Mouse (Mus musculus): Measurements from ENCODE around the gene Git2. TPM values are rescaled to one million over a fixed set of nuclear protein-coding genes. Genes with fewer than 3 reads are reported as not detected.

The Git2 gene
- polyA plus RNA-seq, 1 experiment from 2014 or later = 46.1 TPM

- no peak overlapping the region for H3K27ac ChIP-seq (ENCODE audit: low read depth, low read length)
- H3K4me3 ChIP-seq (ENCODE audit: low read depth, low read length) = no peak overlapping the region
- WGBS = 72% methylated on average over 4 of the region's 4 CpGs
- H3K9ac ChIP-seq (ENCODE audit: low read depth, low read length) = no peak overlapping the region
- no peaks in the 10 kb centered on the region for H3K27me3 ChIP-seq (replicated peaks; ENCODE audit: control insufficient read depth, insufficient read depth, low read length)
- no peaks in the 10 kb centered on the region for H3K9me3 ChIP-seq (ENCODE audit: control insufficient read depth, low read length)
- H3K36me3 ChIP-seq (ENCODE audit: control insufficient read depth, insufficient read depth, low read length) = peaks cover 19% of the 10 kb centered on the region
- no peak overlapping the region for H3K4me2 ChIP-seq
- no peak for ATAC-seq (replicated peaks; ENCODE audit: low FRiP score)
- H3K4me1 ChIP-seq (replicated peaks; ENCODE audit: control insufficient read depth, insufficient read depth, low read length) = peaks cover 19% of the 10 kb centered on the region
- no peak for DNase-seq (ENCODE audit: low spot score)
These were observed 19.3 kb upstream of the Git2 start for GRCm38 (mm10) chr5:114794609-114795008.

DNA sequence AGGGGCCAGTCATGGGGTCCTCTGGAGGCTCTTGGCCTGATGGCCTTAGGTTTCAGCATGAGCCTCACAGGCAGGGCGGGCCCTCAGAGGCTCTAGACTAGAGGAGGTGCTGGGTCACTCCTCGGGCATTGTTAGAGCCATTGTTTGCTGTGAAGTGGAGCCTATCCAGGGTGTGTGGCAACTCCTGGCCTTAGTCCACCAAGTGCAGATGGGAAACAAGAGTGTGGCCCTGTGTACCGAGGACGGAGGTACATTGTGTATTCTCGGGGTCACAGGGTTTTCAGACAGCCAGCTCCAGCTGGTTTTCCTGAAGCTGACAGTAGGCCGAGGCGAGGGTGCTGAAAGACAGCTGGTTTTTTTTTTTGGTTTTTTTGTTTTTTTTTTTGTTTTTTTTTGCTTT lies 18.0 kb upstream of the Git2 start:
- no peaks in the 10 kb centered on the region for H3K9me3 ChIP-seq (ENCODE audit: control insufficient read depth, low read length)
- H3K4me3 ChIP-seq (ENCODE audit: low read depth, low read length) = no peak overlapping the region
- no peak overlapping the region for H3K9ac ChIP-seq (ENCODE audit: low read depth, low read length)
- no peak overlapping the region for H3K27ac ChIP-seq (ENCODE audit: low read depth, low read length)
- ATAC-seq (replicated peaks; ENCODE audit: low FRiP score) (no peak), DNase-seq (ENCODE audit: low spot score) (no peak)
- peaks cover 18% of the 10 kb centered on the region for H3K36me3 ChIP-seq (ENCODE audit: control insufficient read depth, insufficient read depth, low read length)
- WGBS = 90% methylated on average over 7 of the region's 7 CpGs
- no peaks in the 10 kb centered on the region for H3K27me3 ChIP-seq (replicated peaks; ENCODE audit: control insufficient read depth, insufficient read depth, low read length)
- H3K4me1 ChIP-seq (replicated peaks; ENCODE audit: control insufficient read depth, insufficient read depth, low read length) = peaks cover 19% of the 10 kb centered on the region
- H3K4me2 ChIP-seq = no peak overlapping the region

GRCm38 (mm10) chr5:114785196-114785595 lies 9.9 kb upstream of the Git2 start:
- Histone ChIP-seq H3K4me3 (ENCODE audit: low read depth, low read length) (no peak overlapping the region), H3K36me3 (ENCODE audit: control insufficient read depth, insufficient read depth, low read length) (peaks cover 6% of the 10 kb centered on the region), H3K27ac (ENCODE audit: low read depth, low read length) (peak overlapping the region; percentile 88), H3K4me2 (peak overlapping the region; percentile 63), H3K27me3 (replicated peaks; ENCODE audit: control insufficient read depth, insufficient read depth, low read length) (no peaks in the 10 kb centered on the region), H3K9ac (ENCODE audit: low read depth, low read length) (peak overlapping the region; percentile 66), H3K9me3 (ENCODE audit: control insufficient read depth, low read length) (no peaks in the 10 kb centered on the region), H3K4me1 (replicated peaks; ENCODE audit: control insufficient read depth, insufficient read depth, low read length) (peaks cover 52% of the 10 kb centered on the region)
- DNase-seq (ENCODE audit: low spot score) = no peak
- 56% methylated on average over 5 of the region's 5 CpGs for WGBS
- ATAC-seq (replicated peaks; ENCODE audit: low FRiP score) = no peak

DNA sequence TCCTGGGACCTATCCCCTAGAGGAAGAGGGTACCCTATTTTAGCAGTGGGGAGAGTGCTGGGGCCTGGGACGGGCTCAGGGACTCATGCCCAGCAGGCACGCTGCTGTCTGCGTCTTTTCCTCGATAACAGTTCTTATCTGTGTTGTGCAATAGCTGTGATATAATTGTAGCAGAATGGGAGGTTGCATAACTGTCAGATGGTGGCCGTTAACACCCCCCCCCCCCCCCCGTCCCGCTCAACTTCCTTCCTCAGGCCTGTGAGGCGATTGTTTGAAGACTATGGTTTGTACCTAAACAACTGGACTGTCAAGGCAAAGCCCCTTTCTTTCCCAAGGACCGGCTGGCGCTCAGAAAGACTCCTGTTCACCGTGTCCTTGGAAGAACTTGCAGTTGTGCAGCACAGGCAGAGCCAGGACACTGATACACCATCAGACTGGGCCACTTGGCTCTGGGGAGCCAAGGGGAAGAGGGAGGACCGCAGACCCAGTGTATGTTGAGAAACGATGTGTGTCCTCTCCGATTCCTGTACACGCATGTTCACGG lies 9.4 kb upstream of the Git2 start:
- H3K9me3 ChIP-seq (ENCODE audit: control insufficient read depth, low read length) = no peaks in the 10 kb centered on the region
- H3K4me2 ChIP-seq = peak overlapping the region; percentile 63
- no peaks in the 10 kb centered on the region for H3K27me3 ChIP-seq (replicated peaks; ENCODE audit: control insufficient read depth, insufficient read depth, low read length)
- peak overlapping the region; percentile 88 for H3K27ac ChIP-seq (ENCODE audit: low read depth, low read length)
- DNase-seq (ENCODE audit: low spot score) (peak; percentile 54), ATAC-seq (replicated peaks; ENCODE audit: low FRiP score) (peak; percentile 86)
- peak overlapping the region; percentile 66 for H3K9ac ChIP-seq (ENCODE audit: low read depth, low read length)
- peaks cover 6% of the 10 kb centered on the region for H3K36me3 ChIP-seq (ENCODE audit: control insufficient read depth, insufficient read depth, low read length)
- H3K4me3 ChIP-seq (ENCODE audit: low read depth, low read length) = peak overlapping the region; percentile 23; the same call in 1 of the 2 replicates
- peaks cover 57% of the 10 kb centered on the region for H3K4me1 ChIP-seq (replicated peaks; ENCODE audit: control insufficient read depth, insufficient read depth, low read length)
- WGBS = 30% methylated on average over 16 of the region's 16 CpGs

- ATAC-seq (replicated peaks; ENCODE audit: low FRiP score) (peak; percentile 24; the same call in 1 of the 2 replicates), DNase-seq (ENCODE audit: low spot score) (no peak)
- Histone ChIP-seq H3K4me1 (replicated peaks; ENCODE audit: control insufficient read depth, insufficient read depth, low read length) (peaks cover 68% of the 10 kb centered on the region), H3K27ac (ENCODE audit: low read depth, low read length) (peak overlapping the region; percentile 33), H3K27me3 (replicated peaks; ENCODE audit: control insufficient read depth, insufficient read depth, low read length) (no peaks in the 10 kb centered on the region), H3K4me3 (ENCODE audit: low read depth, low read length) (no peak overlapping the region), H3K36me3 (ENCODE audit: control insufficient read depth, insufficient read depth, low read length) (peaks cover 2% of the 10 kb centered on the region; the same call in 1 of the 2 replicates), H3K4me2 (peak overlapping the region; percentile 21), H3K9ac (ENCODE audit: low read depth, low read length) (no peak overlapping the region), H3K9me3 (ENCODE audit: control insufficient read depth, low read length) (no peaks in the 10 kb centered on the region)
- WGBS = 57% methylated on average over 12 of the region's 12 CpGs
These were observed 8.3 kb upstream of the Git2 start for GRCm38 (mm10) chr5:114783405-114784163.

DNA sequence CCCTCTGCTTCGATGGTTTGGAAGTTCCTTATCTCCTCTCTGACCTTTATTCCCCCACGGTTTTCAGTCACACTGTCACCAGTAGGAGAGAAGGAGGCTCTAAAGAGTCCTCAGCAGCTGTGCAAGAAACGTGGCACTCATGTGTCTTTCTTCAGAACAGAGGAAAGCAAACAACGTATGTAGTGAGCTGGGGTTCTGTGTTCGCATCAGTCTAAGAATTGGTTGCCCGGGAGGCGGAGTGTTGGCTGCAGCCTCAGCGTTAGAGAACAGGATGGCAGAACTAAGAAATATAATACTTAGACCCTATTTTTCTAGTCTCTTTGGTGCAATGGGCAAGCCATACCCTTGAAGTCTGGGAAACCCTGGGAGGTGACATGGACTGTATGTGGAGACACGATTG lies 7.7 kb upstream of the Git2 start:
- ATAC-seq (replicated peaks; ENCODE audit: low FRiP score) = no peak
- 62% methylated on average over 9 of the region's 9 CpGs for WGBS
- Histone ChIP-seq H3K36me3 (ENCODE audit: control insufficient read depth, insufficient read depth, low read length) (no peaks in the 10 kb centered on the region; the same call in 1 of the 2 replicates), H3K9me3 (ENCODE audit: control insufficient read depth, low read length) (no peaks in the 10 kb centered on the region), H3K4me2 (no peak overlapping the region; the same call in 1 of the 2 replicates), H3K4me3 (ENCODE audit: low read depth, low read length) (no peak overlapping the region), H3K27ac (ENCODE audit: low read depth, low read length) (peak overlapping the region; percentile 33; the same call in 1 of the 2 replicates), H3K9ac (ENCODE audit: low read depth, low read length) (no peak overlapping the region), H3K4me1 (replicated peaks; ENCODE audit: control insufficient read depth, insufficient read depth, low read length) (peaks cover 73% of the 10 kb centered on the region), H3K27me3 (replicated peaks; ENCODE audit: control insufficient read depth, insufficient read depth, low read length) (no peaks in the 10 kb centered on the region)
- DNase-seq (ENCODE audit: low spot score) = no peak

DNA sequence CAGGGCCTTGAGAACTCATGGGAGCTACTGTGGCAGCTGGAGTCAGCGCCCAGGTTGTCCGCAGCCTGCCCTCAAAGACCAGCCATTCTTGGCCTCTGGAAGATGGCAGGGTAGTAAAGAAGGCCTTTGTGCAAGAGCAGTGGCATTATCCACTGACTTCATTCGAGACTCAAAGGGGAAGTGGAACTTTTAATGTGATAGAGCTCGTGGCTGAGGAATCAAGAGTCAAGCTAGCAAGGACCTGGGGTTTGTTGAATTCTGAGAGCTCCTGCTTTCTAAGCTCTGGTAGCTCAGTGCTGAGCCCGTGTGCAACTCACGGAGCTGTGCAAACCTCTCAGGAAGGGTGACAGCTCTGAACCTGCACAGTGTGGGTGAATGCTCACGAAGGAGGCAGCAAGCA lies 5.6 kb upstream of the Git2 start:
- Histone ChIP-seq H3K27ac (ENCODE audit: low read depth, low read length) (peak overlapping the region; percentile 13; the same call in 1 of the 2 replicates), H3K27me3 (replicated peaks; ENCODE audit: control insufficient read depth, insufficient read depth, low read length) (no peaks in the 10 kb centered on the region), H3K9ac (ENCODE audit: low read depth, low read length) (no peak overlapping the region), H3K4me3 (ENCODE audit: low read depth, low read length) (no peak overlapping the region), H3K4me1 (replicated peaks; ENCODE audit: control insufficient read depth, insufficient read depth, low read length) (peaks cover 91% of the 10 kb centered on the region), H3K9me3 (ENCODE audit: control insufficient read depth, low read length) (no peaks in the 10 kb centered on the region), H3K36me3 (ENCODE audit: control insufficient read depth, insufficient read depth, low read length) (no peaks in the 10 kb centered on the region; the same call in 1 of the 2 replicates), H3K4me2 (peak overlapping the region; percentile 16; the same call in 1 of the 2 replicates)
- no peak for DNase-seq (ENCODE audit: low spot score)
- ATAC-seq (replicated peaks; ENCODE audit: low FRiP score) = no peak
- WGBS = 76% methylated on average over 7 of the region's 7 CpGs

DNA sequence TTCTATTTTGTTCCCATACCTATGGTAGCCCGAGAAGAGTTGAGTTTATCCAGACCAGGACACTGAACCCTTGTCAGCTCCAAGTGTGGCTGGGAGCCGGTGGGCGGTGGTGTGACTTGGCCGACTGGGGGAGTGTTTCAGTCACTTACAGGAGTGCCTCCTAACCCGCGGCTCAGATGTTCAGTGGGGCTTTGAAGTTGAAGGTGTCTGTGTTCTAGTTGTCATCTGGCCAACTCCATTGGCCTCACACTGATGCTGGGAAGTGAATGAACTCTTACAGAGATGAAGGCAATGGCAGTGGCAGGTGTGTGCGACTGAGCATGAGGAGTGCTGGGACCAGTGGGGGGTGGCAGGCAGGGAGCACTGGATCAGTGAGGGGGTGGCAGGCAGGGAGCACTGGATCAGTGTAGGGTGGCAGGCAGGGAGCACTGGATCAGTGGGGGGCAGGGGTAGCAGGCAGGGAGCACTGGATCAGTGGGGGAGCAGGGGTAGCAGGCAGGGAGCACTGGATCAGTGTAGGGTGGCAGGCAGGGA lies 4.7 kb upstream of the Git2 start:
- 58% methylated on average over 7 of the region's 7 CpGs for WGBS
- no peak overlapping the region for H3K4me2 ChIP-seq

More for the DNA sequence above, 4.7 kb upstream of the Git2 start:
- no peaks in the 10 kb centered on the region for H3K9me3 ChIP-seq (ENCODE audit: control insufficient read depth, low read length)
- no peak overlapping the region for H3K27ac ChIP-seq (ENCODE audit: low read depth, low read length)
- H3K27me3 ChIP-seq (replicated peaks; ENCODE audit: control insufficient read depth, insufficient read depth, low read length) = no peaks in the 10 kb centered on the region
- H3K9ac ChIP-seq (ENCODE audit: low read depth, low read length) = no peak overlapping the region
- no peak overlapping the region for H3K4me3 ChIP-seq (ENCODE audit: low read depth, low read length)
- no peaks in the 10 kb centered on the region; the same call in 1 of the 2 replicates for H3K36me3 ChIP-seq (ENCODE audit: control insufficient read depth, insufficient read depth, low read length)
- ATAC-seq (replicated peaks; ENCODE audit: low FRiP score) (no peak), DNase-seq (ENCODE audit: low spot score) (no peak)
- H3K4me1 ChIP-seq (replicated peaks; ENCODE audit: control insufficient read depth, insufficient read depth, low read length) = peaks cover 89% of the 10 kb centered on the region
